Mouse (Mus musculus) liver, postnatal 0 days (tissue): ENCODE results near the gene Atp5d. TPM values are rescaled to one million over a fixed set of nuclear protein-coding genes. Genes with fewer than 3 reads are reported as not detected.

ENCODE experiments used
- ATAC-seq: fragments of 200-750 bp; cut with Nextera tagmentation; 2 replicates; pipeline ENCODE4 v1.8.0; 2017; ENCODE audit warnings: mild to moderate bottlenecking, moderate library complexity
- DNase-seq: peaks from one replicate; pipeline ENCODE4 v3.0.0-alpha.2; 2016
- H3K27ac ChIP-seq: fragments of 300-500 bp; sonication (generic); 2 replicates; pipeline ENCODE4 v1.5.1; 2014; ENCODE audit warnings: antibody characterized with exemption, moderate library complexity, mild to moderate bottlenecking, low read depth
- H3K27me3 ChIP-seq: fragments of 300-500 bp; sonication (generic); 2 replicates; pipeline ENCODE4 v1.6.1; 2014; ENCODE audit warnings: low read length, control low read depth, mixed read lengths; ENCODE audit not compliant: insufficient read depth
- H3K36me3 ChIP-seq: fragments of 300-500 bp; sonication (generic); replicated peaks from 2 replicates; pipeline ENCODE4 v1.6.1; 2014; ENCODE audit warnings: mild to moderate bottlenecking, control low read depth, low read length, moderate library complexity, mixed read lengths; ENCODE audit not compliant: insufficient read depth
- H3K4me1 ChIP-seq: fragments of 300-500 bp; sonication (generic); 2 replicates; pipeline ENCODE4 v1.6.1; 2014; ENCODE audit warnings: antibody characterized with exemption, mild to moderate bottlenecking, control low read depth; ENCODE audit not compliant: insufficient read depth
- H3K4me2 ChIP-seq: fragments of 300-500 bp; sonication (generic); 2 replicates; pipeline ENCODE4 v1.6.1; 2014; ENCODE audit warnings: low read depth, mild to moderate bottlenecking, low read length, moderate library complexity, mixed read lengths
- H3K4me3 ChIP-seq: fragments of 300-500 bp; sonication (generic); 2 replicates; pipeline ENCODE4 v1.5.1; 2014; ENCODE audit warnings: low read depth, low read length
- H3K9ac ChIP-seq: fragments of 300-500 bp; sonication (generic); replicated peaks from 2 replicates; pipeline ENCODE4 v1.6.1; 2014; ENCODE audit warnings: mild to moderate bottlenecking, moderate library complexity
- H3K9me3 ChIP-seq: fragments of 300-500 bp; sonication (generic); 2 replicates; pipeline ENCODE4 v1.6.1; 2016; ENCODE audit warnings: mild to moderate bottlenecking, control low read depth, low read length, mixed read lengths
- CTCF ChIP-seq: sonication (generic); IDR thresholded peaks from 2 replicates; pipeline ENCODE4 v1.5.1; 2016; ENCODE audit warnings: antibody characterized with exemption, low read depth
- EP300 ChIP-seq: IDR thresholded peaks from 2 replicates; pipeline ENCODE4 v1.6.1; 2016; ENCODE audit warnings: antibody characterized with exemption, low read depth, mild to moderate bottlenecking
- WGBS: fragments of 180-500 bp; shearing (Covaris S2); extraction: QIAGEN DNeasy Blood & Tissue Kit; methylation state at CpG from one replicate; pipeline ENCODE4 v1.1.7; 2014; ENCODE audit not compliant: insufficient replicate concordance; 5-methylcytosine and 5-hydroxymethylcytosine counted together
- polyA plus RNA-seq: library from polyadenylated mRNA; unstranded; fragments of >200 nt; fragmentation: Nextera tagmentation; extraction: Ambion mirVana; gene quantifications from 2 replicates; pipeline ENCODE4 v1.2.1, GENCODE M21; 2015

Gene Atp5d
- polyA plus RNA-seq, 1 experiment from 2014 or later, result 576 TPM

DNA sequence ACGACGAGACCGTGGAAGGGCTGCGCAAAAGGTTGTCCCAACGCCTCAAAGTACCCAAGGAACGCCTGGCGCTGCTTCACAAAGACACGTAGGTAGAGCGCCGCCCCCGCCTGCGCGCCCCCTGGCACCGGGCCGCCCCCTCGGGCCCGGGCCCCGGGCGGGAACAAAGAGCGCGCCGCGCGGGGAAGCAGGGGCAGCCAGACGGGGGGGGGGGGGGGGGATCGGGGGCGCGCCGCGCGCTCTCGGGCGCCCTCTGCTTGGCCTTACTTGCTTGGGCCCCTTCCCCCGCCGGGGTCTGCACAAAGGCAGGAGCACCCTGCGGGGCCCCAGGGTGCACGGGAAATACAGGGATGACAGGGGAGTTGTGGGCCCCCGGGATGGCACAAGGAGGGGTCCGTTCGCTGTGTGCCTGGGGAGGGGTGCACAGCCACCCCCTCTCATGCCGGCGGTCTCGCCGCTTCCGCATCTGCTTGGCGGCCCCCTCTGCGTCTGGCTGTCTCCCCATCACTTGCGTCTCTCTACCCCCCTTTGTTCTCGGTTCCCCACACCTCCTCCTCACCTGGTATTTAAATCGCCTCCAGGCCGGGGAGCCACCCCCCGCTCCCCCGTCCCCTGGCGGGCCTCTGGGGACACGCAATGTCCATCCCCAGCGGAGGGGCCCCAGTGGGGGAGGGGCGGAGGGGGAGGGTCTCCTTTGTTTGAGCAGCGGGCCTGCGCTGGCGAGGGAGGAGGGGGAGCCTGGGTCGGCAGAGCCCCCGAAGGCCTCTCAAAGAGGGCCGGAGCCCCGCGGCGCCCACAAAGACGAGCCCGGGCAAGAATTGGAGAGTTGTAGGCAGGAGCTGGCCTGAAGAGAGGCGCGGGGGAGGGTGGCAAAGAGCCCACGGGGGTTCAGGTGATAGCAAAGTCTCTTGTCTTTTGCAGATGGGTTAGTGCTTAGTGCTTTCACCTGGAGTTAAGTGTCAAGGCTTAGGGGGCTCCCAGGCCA, 12.1 kb downstream of the Atp5d start:
- DNase-seq (peak; percentile 79), ATAC-seq (no peak)
- H3K4me2 ChIP-seq, result peak overlapping the region; percentile 96
- H3K9ac ChIP-seq, result peak overlapping the region; percentile 70
- peaks cover 61% of the 10 kb centered on the region for H3K4me1 ChIP-seq
- no peaks in the 10 kb centered on the region for H3K9me3 ChIP-seq
- peaks cover 43% of the 10 kb centered on the region for H3K36me3 ChIP-seq
- peak overlapping the region; percentile 92 for H3K27ac ChIP-seq
- H3K27me3 ChIP-seq, result no peaks in the 10 kb centered on the region
- peak overlapping the region; percentile 90 for H3K4me3 ChIP-seq
- no peak; the same call in 1 of the 2 replicates for TF ChIP-seq EP300
- TF ChIP-seq CTCF, result peak; percentile 23
- under 1% methylated on average over 48 of the region's 71 CpGs for WGBS

DNA sequence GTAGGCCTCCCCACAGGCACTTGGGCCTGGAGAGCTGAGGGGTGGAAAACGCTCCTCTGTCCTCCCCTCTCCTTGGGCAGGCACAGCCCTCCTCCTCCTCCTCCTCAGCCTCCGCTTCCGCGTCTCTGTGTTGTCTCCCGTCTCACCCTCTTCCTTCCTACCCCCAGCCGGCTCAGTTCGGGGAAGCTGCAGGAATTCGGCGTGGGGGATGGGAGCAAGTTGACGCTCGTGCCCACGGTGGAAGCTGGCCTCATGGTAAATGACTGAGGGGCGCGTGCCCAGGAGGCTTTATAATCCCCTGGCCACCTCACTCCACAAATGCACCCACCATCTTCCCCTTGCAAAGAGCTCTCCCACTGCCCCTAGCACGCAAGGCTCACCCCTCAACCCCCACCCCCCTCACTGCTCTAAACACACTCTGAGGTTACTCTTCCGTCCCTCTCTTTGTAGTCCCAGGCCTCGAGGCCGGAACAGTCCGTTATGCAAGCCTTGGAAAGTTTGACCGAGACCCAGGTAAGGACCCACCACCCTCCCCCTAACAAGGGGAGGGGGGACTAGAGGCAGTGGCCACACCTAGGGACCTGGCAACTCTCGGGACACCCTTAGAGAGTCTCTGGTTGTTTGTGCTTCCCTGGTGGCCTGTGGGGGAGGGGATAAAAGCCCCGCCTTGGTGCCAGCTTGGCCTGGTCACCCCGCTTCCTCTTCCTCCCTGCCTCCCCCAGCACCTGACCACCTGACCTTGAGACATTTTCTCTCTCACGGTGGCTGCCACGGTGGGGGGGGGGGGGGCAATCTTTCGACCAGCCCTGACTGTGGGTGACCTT, 13.0 kb downstream of the Atp5d start:
- Histone ChIP-seq H3K4me1 (peaks cover 58% of the 10 kb centered on the region), H3K9me3 (no peaks in the 10 kb centered on the region), H3K27me3 (no peaks in the 10 kb centered on the region), H3K36me3 (peaks cover 45% of the 10 kb centered on the region), H3K9ac (peak overlapping the region; percentile 70), H3K4me2 (peak overlapping the region; percentile 96), H3K27ac (peak overlapping the region; percentile 92), H3K4me3 (peak overlapping the region; percentile 90)
- TF ChIP-seq CTCF, result no peak
- no peak; the same call in 1 of the 2 replicates for TF ChIP-seq EP300
- WGBS, result 8% methylated on average over 25 of the region's 26 CpGs
- ATAC-seq, result no peak
- DNase-seq, result peak; percentile 79

DNA sequence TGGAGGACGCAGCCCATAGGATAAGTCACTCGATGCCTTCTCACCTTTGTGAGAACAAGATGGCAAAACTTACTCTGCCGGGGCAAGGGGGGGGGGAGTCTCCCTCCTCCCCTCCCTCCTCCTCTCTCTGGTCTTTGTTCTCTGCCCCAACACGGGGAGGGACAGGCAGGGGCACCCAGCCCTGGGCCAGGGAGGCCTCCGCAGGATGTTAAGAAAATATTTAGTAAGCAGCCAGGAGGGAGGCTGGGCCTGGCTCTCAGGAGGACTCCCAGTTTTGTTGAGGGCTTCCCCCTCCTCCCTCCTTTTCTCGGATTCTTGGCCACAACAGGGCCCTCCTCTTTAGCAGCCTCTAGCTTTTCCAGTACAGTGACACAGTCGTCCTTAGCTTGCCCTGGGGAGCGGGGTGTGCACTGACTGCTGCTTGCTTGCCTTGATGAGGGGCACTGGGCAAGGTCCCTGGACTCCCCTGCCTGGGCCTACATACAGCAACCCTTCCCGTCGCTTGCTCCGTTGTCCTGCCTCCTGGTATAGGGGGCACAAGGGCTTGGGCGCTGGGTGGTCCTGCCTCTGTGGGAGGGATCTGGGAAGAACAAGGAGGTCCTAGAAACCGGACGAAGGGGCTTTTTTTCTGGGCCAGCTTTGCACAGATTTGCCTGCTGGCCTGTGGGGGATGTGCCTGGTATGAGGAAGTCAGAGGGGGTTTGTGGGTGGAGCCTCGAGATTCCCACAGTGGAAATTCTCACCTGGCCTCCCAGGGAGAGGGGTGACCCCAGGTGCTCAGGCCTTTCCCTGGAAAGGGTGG, 13.8 kb downstream of the Atp5d start:
- Histone ChIP-seq H3K36me3 (peaks cover 54% of the 10 kb centered on the region), H3K27me3 (no peaks in the 10 kb centered on the region), H3K9me3 (no peaks in the 10 kb centered on the region), H3K4me1 (peaks cover 52% of the 10 kb centered on the region), H3K4me2 (peak overlapping the region; percentile 96), H3K9ac (peak overlapping the region; percentile 70), H3K27ac (peak overlapping the region; percentile 92), H3K4me3 (peak overlapping the region; percentile 90)
- 20% methylated on average over 15 of the region's 15 CpGs for WGBS
- DNase-seq, result no peak
- TF ChIP-seq EP300 (no peak; the same call in 1 of the 2 replicates), CTCF (no peak)
- no peak for ATAC-seq

DNA sequence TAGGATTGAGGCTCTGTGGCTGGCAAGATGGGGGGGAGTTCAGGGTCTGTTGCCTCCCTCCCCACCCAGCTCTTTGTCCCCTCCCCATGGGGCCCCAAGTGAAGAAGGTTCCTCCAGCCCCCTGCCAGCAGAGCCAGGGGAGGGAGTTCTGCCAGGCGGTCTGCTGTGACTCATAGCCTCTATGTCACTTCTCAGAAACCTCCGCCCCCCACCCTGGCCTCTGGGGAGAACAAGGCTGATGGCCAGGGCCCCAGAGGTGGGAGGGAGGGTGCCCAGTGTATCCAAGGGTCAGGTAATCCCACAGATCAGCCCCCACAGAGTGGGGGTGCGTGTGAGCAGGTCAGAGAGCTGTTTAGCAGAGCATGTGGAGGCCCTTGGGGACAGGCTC, 14.4 kb downstream of the Atp5d start:
- peak overlapping the region; percentile 90 for H3K4me3 ChIP-seq
- 37% methylated on average over 3 of the region's 3 CpGs for WGBS
- H3K36me3 ChIP-seq, result peaks cover 58% of the 10 kb centered on the region
- H3K9me3 ChIP-seq, result no peaks in the 10 kb centered on the region
- H3K4me2 ChIP-seq, result peak overlapping the region; percentile 96
- H3K27me3 ChIP-seq, result no peaks in the 10 kb centered on the region
- ATAC-seq (no peak), DNase-seq (peak; percentile 74)
- H3K9ac ChIP-seq, result peak overlapping the region; percentile 70
- peak overlapping the region; percentile 92 for H3K27ac ChIP-seq
- H3K4me1 ChIP-seq, result peaks cover 50% of the 10 kb centered on the region
- TF ChIP-seq EP300, result no peak
- TF ChIP-seq CTCF, result no peak

DNA sequence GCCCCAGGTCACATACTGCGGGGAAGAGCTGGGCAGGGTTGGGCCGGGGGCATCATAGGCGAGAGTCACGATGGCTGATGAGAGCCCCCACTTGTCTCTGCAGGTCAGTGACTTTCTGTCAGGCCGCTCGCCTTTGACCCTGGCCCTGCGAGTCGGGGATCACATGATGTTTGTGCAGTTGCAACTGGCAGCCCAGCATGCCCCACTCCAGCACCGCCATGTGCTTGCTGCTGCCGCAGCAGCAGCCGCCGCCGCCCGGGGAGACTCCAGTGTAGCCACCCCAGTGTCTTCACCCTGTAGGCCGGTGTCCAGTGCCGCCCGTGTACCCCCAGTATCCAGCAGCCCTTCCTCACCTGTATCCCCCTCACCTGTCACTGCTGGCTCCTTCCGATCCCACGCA, 15.3 kb downstream of the Atp5d start:
- Histone ChIP-seq H3K4me2 (peak overlapping the region; percentile 96), H3K4me3 (peak overlapping the region; percentile 90), H3K27me3 (no peaks in the 10 kb centered on the region), H3K9me3 (no peaks in the 10 kb centered on the region), H3K36me3 (peaks cover 58% of the 10 kb centered on the region), H3K27ac (peak overlapping the region; percentile 92), H3K4me1 (peaks cover 55% of the 10 kb centered on the region), H3K9ac (peak overlapping the region; percentile 70; the same call in 1 of the 2 replicates)
- ATAC-seq, result no peak
- no peak for TF ChIP-seq CTCF
- TF ChIP-seq EP300, result 0 out of 2 replicates have a peak, but pooled peaks have one; percentile 10
- no peak for DNase-seq
- WGBS, result 79% methylated on average over 19 of the region's 19 CpGs
